Mouse (Mus musculus) olfactory bulb, adult 2 months (tissue): ENCODE results near the gene Slc35f6.

Experiments
- CTCF ChIP-seq: fragments of 200-500 bp; IDR thresholded peaks from 2 replicates; pipeline ENCODE4 v1.5.1; 2012; ENCODE audit warnings: low read depth, mild to moderate bottlenecking, low read length, moderate library complexity; ENCODE audit not compliant: insufficient read depth
- POLR2A ChIP-seq: fragments of 200-500 bp; IDR thresholded peaks from 2 replicates; pipeline ENCODE4 v1.6.1; 2012; ENCODE audit warnings: mild to moderate bottlenecking, low read depth, low read length, moderate library complexity; ENCODE audit not compliant: insufficient read depth

- TF ChIP-seq CTCF = no peak
- no peak for TF ChIP-seq POLR2A
Observed at GRCm38 (mm10) chr5:30611091-30611490, 36.6 kb upstream of the Slc35f6 start.
